Mouse (Mus musculus): ENCODE data around the gene Ppp1r1b. TPM values are rescaled to one million over a fixed set of nuclear protein-coding genes. Genes with fewer than 3 reads are reported as not detected.

The Ppp1r1b gene
- total and polyA plus RNA-seq, 3 experiments: 0.08 TPM; not detected in 2

GRCm38 (mm10) chr11:98349308-98349707 is 1.1 kb downstream of the Ppp1r1b start:
- no peak for TF ChIP-seq MEF2A (IDR thresholded peaks at IDR 0.05; ENCODE audit: borderline replicate concordance, low read depth, low read length)
- Histone ChIP-seq H3K27ac (ENCODE audit: insufficient read depth, low read depth) (no peak overlapping the region), H3K79me2 (replicated peaks; ENCODE audit: control insufficient read depth, extremely low read depth, insufficient read depth, poor library complexity, severe bottlenecking) (no peaks in the 10 kb centered on the region), H3K9ac (ENCODE audit: insufficient read depth, low read depth) (no peak overlapping the region), H3K4me2 (ENCODE audit: insufficient read depth, low read depth, poor library complexity, severe bottlenecking) (no peak overlapping the region), H3K4me1 (ENCODE audit: control insufficient read depth in 1 of 2, insufficient read depth in 2 of 2) (peaks cover 3 to 9% of the 10 kb centered on the region in 2 experiments; a peak in 3 of 4 replicates), H3K27me3 (replicated peaks) (peaks cover 86% of the 10 kb centered on the region), H3K4me3 (replicated peaks in 1 of 3; ENCODE audit: low read depth in 2 of 3, low read length in 2 of 3, poor library complexity in 1 of 3) (no peak overlapping the region), H3K36me3 (replicated peaks in 1 of 2; ENCODE audit: control insufficient read depth in 1 of 2, insufficient read depth in 1 of 2, low read length in 1 of 2) (no peaks in the 10 kb centered on the region), H3K9me3 (replicated peaks; ENCODE audit: low read length) (no peaks in the 10 kb centered on the region)
- DNase-seq (ENCODE audit: extremely low read depth): no peak
- dilution Hi-C loops (cut with MboI; ENCODE audit: extremely low pct_ligation_motif_present, extremely low pct_unique_long_range_greater_than_20kb, low sequenced_read_pairs): no loop called here
- in situ Hi-C loops (cut with MboI; ENCODE audit: low pct_ligation_motif_present, low pct_unique_long_range_greater_than_20kb, low sequenced_read_pairs): loop anchor here (25.0 kb wide), 1 partner anchor 288 kb away; the partner anchor contains the start of genes Gm12355, Gsdma2 and Gsdma3

- dilution Hi-C loops (cut with MboI; ENCODE audit: extremely low pct_ligation_motif_present, extremely low pct_unique_long_range_greater_than_20kb, low sequenced_read_pairs) (no loop called here), in situ Hi-C loops (cut with MboI; ENCODE audit: low pct_ligation_motif_present, low pct_unique_long_range_greater_than_20kb, low sequenced_read_pairs) (no loop called here)
- no peak overlapping the region for H3K4me2 ChIP-seq (ENCODE audit: insufficient read depth, low read depth, poor library complexity, severe bottlenecking)
- peaks cover 92% of the 10 kb centered on the region for H3K27me3 ChIP-seq (replicated peaks)
- no peaks in the 10 kb centered on the region for H3K36me3 ChIP-seq (replicated peaks in 1 of 2; ENCODE audit: control insufficient read depth in 1 of 2, insufficient read depth in 1 of 2, low read length in 1 of 2)
- H3K79me2 ChIP-seq (replicated peaks; ENCODE audit: control insufficient read depth, extremely low read depth, insufficient read depth, poor library complexity, severe bottlenecking): no peaks in the 10 kb centered on the region
- H3K9me3 ChIP-seq (replicated peaks; ENCODE audit: low read length): no peaks in the 10 kb centered on the region
- DNase-seq (ENCODE audit: extremely low read depth): no peak
- no peak overlapping the region for H3K27ac ChIP-seq (ENCODE audit: insufficient read depth, low read depth)
- H3K4me1 ChIP-seq (ENCODE audit: control insufficient read depth in 1 of 2, insufficient read depth in 2 of 2): peaks cover 5 to 21% of the 10 kb centered on the region in 2 experiments
- no peak overlapping the region for H3K4me3 ChIP-seq (replicated peaks in 1 of 3; ENCODE audit: low read depth in 2 of 3, low read length in 2 of 3, poor library complexity in 1 of 3)
- H3K9ac ChIP-seq (ENCODE audit: insufficient read depth, low read depth): no peak overlapping the region
- TF ChIP-seq RAD21 (IDR thresholded peaks at IDR 0.05; ENCODE audit: low read depth, low read length): no peak
- no peak for TF ChIP-seq PAX5 (IDR thresholded peaks at IDR 0.05; ENCODE audit: low read length)
- TF ChIP-seq POLR2AphosphoS2 (IDR thresholded peaks at IDR 0.05; ENCODE audit: low read depth, low read length): no peak
- no peak for TF ChIP-seq NELFE (IDR thresholded peaks at IDR 0.05; ENCODE audit: low read depth, low read length)
- TF ChIP-seq MEF2A (IDR thresholded peaks at IDR 0.05; ENCODE audit: borderline replicate concordance, low read depth, low read length): no peak
- TF ChIP-seq SIN3A (IDR thresholded peaks at IDR 0.05; ENCODE audit: low read length): no peak
- TF ChIP-seq ETS1 (conservative IDR thresholded peaks at IDR 0.05; ENCODE audit: low read depth, low read length): no peak
- no peak for TF ChIP-seq TBP (conservative IDR thresholded peaks at IDR 0.05; ENCODE audit: low read depth, low read length)
- no peak for TF ChIP-seq SMC3 (IDR thresholded peaks at IDR 0.05; ENCODE audit: low read depth, low read length)
- TF ChIP-seq MAZ (IDR thresholded peaks at IDR 0.05; ENCODE audit: low read depth, low read length): no peak
- no peak for TF ChIP-seq ZMIZ1 (IDR thresholded peaks at IDR 0.05; ENCODE audit: low read depth, low read length)
- no peak for TF ChIP-seq CHD1 (IDR thresholded peaks at IDR 0.05; ENCODE audit: low read depth, low read length)
- TF ChIP-seq NRF1 (IDR thresholded peaks at IDR 0.05; ENCODE audit: low read depth, low read length): no peak
- no peak for TF ChIP-seq IRF4 (IDR thresholded peaks at IDR 0.05; ENCODE audit: low read depth, low read length)
- TF ChIP-seq MXI1 (IDR thresholded peaks at IDR 0.05; ENCODE audit: low read depth, low read length): no peak
- TF ChIP-seq TCF12 (IDR thresholded peaks at IDR 0.05; ENCODE audit: low read depth, low read length): no peak
- TF ChIP-seq JUND (conservative IDR thresholded peaks at IDR 0.05; ENCODE audit: low read depth, low read length): no peak
- TF ChIP-seq CHD2 (IDR thresholded peaks at IDR 0.05; ENCODE audit: low read length): no peak
- no peak for TF ChIP-seq KAT2A (IDR thresholded peaks at IDR 0.05; ENCODE audit: insufficient replicate concordance, low read length)
Measured at GRCm38 (mm10) chr11:98352272-98352990, 4.2 kb downstream of the Ppp1r1b start.

All from CH12.LX (cell line).